Mouse (Mus musculus) frontal cortex, postnatal 25 days (tissue): ENCODE data around the gene Clp1.

ENCODE experiments used
- DNase-seq, 2 experiments: peaks; one replicate each; pipeline ENCODE4 v3.0.0; 2022; ENCODE audit warnings: low spot score in 2 of 2

Gene Clp1

DNA sequence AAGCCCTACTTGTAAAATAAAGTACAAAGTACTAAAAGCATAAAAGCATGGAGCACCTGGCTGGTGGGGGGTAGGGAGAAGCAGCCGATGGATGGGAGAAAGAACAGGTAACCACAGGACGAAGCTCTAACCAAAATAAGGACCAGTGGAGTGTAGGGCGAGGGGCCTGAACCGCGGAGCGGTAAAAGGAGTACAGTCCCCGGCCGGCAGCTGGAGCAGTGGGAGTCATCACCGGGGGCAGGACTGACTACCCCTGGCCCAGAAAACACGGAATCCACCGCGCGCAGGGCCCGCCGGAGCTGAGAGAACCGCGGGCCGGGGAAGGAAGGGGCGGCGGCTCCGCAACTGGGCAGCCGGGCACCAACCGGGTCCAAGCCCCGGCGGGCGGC is 12.7 kb downstream of the Clp1 start:
- DNase-seq: no peak

DNA sequence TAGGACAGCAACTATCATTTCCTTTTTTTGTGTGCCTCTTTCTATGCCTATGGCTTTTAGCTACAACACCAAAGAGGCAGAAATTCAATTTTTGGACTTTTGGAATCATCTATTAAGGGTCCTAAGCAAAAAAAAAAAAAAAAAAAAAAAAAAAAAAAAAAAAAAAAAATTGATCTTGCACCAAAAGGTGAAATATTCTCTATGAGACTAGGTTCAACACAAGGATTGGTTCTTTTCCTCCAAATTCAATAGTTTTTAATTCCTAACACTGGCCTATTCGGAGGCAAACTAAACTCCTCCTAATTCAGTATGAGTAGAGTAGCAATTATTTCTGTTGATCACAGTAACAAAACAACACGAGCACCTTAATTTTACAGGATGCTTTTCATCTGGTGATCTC is 15.3 kb downstream of the Clp1 start:
- DNase-seq: no peak

DNA sequence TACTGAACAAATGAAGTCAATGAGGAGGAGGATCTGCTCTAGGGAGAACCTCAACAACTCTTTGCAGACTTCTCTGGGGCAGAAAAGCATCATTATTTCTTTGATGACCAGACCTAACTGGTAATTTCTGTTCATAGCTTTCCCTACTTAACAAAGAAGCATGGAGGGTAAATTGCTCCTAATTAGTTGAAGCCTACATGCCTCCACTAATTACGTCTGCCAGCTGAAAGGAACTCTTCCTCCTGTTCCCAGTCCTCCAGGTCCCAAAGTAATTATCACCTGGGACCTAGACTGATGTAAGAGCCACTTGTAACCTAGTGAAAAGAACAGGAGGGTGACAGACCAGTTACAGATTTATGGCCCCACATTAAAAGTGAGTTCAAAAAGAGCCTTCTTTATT is 19.6 kb downstream of the Clp1 start:
- no peak for DNase-seq

DNA sequence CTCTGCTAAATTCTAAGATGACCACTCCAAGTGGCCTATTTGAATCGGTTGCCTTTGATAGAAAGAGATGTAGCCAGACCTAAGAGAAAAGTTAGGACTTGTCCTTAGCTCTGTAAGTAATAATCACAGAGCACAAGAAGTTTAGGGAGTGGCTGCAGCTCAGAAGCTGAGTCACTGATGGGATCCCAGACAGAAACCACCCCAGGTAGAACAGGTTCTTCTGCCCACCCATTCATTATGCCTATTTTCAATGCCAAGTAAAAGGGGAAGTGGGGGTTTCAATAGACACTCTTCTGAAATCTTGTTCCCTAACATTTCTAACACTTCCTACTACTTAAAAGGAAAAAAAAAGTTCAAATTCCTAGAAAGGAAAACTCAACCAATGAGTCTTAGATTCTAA is 21.9 kb downstream of the Clp1 start:
- DNase-seq: no peak

DNA sequence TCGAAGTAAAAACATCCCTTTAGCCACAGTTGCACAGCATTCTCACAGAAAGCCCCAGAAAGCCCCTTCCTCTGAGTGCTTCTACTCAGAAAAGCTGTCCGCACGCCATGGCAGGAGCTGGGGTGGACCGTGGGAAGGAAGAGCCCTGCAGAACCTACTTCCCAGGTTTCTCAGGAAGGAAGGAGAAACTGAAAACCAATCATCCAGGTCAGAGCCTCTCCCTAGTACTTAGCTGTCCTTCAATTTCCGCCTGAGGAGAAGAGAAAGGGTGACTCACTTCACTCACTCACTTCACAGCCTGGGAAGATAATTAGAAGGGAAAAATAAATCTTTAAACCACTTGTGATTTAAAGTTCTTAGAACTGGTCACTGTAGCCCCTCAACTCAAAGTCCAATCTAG is 22.8 kb downstream of the Clp1 start:
- DNase-seq: no peak

DNA sequence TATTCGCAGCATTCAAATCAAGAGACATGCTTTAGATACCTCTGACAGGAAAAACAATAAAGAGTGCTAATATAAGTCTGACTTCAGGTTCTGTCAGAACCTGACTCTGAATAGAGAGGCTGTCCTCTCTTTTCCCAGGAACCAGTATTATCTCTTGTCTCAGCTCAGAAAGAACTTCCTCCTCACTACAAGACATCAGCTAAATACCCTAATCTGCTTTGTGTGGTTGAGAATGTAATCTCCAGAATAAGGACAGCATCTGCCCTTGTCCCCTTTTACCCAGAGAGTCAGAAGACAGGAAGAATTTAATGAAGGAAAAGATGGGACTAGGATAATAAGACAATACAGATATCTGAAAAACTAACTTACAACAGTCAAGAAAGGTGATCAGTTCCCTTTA is 23.7 kb downstream of the Clp1 start:
- no peak for DNase-seq

DNA sequence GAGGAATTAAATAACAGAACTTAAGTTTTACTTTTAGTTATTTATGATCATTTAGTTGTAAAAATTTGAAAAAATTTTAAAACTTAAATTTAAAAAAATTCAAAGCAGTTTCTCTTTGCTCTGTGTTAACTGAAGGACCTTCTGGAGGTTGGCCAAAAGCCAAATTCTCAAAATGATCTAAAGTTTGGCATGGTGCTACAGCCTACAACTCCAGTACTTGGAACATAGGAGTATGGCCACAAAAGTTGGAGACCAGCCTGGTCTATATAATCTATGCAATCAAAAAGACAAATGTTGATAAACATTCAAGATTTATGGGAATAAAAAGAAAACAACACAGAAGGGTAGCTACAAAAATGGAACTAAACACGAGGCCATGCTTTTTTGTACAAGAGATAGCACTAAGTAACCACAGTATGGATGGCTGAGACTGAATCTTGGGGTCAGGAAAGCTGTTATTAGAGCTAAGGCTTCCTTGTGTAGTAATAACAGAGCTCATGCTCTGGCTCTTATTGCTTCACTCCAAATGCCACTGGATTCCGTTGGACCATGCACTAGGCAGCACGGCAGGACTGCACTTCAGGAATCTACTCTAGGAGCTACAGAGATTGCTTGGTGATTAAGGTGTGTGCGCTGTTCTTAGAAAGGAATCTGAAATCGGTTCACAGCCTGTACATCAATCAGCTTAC is 32.0 kb downstream of the Clp1 start:
- DNase-seq: no peak

DNA sequence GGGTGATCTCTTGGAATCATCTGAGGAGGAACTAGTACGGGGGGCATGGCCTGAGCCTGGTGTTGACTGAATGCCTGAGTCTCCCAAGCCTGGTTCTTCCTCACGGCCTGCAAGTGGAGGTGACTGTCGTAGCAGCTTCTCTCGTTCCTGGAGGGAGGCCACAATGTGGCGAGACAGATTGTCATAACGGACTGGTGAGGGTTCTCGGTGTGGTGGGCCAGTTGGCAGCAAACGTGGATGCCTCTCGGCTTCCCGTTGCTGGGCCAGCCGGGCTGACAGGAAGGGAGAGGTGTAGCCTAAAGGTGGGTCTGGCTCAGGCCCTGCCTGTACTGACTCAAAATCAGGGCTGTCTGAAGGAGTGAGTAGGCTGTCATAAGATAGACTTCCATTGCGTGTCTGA is 37.1 kb downstream of the Clp1 start:
- DNase-seq: no peak

DNA sequence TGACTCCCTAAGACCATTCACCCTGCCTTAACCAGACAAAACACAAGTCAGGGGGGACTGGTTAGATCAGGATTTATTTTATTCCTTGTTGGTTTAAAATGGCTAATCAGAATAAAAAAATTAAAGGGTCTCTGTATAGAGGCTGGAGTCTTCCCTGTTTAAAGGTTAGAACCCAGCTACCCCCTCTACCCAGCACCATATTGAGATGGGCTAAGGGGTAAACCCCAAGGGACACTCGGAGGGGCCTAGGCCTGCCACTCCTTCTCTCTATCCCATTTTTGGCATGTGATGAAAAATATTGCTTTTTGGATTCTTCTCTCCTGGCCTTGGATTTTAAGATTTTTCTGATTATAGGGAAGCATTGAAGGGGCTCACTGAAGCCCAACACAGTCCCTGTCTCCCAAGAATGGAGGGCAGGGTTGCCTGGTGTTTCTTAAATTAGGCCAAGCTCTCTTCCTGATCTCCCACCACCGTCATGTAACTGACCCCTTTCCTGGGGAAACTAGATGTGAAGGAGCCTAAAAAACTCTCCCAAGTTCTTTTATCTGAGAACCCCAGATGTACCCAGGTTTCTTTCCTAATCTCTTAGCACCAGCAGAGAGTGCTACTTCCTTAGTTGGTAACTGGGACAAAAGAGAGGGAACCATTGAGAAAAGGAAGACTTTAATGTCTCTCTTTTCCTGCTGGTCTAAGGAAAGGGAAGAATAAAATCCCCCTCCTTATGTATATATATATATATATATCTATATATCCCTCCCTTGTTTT is 38.9 kb downstream of the Clp1 start:
- DNase-seq: no peak

DNA sequence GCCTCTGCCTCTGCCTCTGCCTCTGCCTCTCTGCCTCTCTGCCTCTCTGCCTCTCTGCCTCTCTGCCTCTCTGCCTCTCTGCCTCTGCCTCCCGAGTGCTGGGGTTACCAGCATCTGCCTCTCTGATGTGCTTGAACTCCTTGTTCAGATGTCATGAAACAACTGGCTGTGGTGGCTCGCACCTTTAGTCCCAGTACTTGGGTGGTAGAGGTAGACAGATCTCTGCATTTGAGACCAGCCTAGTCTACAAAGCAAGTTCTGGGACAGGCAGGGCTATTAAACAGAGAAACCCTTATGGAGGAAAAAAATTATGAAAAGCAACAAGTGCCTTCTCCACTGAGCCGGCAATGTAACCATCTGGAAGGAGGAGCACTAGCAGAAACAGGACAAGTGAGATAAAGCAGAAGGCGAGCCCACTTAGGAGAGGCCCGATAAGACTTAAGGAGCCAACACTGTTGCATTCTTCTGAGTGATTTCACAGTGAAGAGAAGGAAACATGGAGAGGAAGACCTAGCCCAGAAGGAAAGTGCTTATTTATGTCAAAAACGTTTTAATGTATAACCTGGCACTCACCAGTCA is 44.5 kb downstream of the Clp1 start:
- DNase-seq: no peak

DNA sequence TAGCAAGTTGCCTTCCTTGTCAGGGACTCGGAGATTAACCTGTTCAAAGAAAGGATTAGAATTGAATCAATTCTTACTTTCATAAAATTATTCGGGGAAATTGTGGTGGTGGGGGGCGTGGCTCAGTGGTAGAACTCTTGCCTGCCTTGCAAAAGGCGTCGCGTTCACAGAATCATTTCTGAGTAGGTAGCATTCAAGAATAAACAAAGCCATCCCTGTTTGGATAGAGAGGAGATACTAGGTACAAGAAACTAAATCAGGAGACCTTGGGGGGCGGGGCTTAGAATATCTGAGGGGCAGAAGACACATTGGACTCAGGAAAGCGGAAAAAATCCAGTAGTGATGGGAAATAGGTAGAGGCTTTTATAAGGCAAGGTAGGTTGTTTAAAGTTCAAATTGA is 48.1 kb downstream of the Clp1 start, which contains the start of gene Tmx2:
TSS of gene Tmx2 (minus strand) at position 125 of the 400 bp plus-strand sequence.
- DNase-seq: no peak

DNA sequence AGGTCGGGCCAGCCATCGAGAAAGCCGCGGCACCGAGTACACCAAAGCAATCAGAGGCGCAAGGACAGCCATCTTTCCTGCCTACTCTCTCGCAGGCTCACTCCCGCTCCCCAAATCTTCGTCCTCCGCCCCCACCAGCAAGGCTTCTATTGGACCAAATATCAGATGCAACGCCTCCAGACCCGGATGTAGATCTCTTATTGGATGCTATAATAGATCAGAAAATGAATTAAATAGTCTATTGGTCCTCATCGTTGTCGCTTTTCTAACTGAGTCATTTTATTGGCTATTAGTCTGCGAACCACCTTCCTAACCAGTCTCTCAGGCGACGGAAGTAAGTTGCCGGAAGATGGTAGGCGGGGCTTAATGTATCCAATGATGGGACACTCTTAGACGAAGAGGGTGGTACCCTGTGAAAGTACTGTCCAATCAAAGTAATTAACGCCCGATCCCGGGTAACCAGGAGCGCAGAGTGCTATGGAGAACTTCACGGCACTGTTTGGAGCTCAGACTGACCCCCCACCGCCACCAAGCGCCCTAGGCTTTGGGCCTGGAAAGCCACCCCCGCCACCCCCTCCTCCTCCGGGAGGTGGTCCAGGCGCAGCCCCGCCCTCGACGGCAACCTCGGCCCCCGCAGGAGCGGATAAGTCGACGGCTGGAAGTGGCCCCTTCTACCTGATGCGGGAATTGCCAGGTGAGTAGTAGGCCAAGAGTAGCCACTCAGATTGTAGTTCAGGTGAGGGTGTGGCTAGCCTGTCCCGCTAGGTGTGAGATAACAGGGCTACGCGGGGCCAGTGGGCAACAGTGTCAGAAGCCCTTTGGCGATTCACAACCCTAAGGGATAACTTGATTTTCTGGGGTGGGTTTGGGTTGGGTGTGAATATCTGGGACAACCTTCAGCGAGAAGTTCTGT is 48.9 kb downstream of the Clp1 start, which contains the start of the genes Gm28635 and Med19:
TSS of gene Gm28635 (minus strand) at position 74 of the 913 bp plus-strand sequence.
TSS of gene Med19 (plus strand) at position 435 of the 913 bp plus-strand sequence.
- DNase-seq: peak; percentile 72 to 88

DNA sequence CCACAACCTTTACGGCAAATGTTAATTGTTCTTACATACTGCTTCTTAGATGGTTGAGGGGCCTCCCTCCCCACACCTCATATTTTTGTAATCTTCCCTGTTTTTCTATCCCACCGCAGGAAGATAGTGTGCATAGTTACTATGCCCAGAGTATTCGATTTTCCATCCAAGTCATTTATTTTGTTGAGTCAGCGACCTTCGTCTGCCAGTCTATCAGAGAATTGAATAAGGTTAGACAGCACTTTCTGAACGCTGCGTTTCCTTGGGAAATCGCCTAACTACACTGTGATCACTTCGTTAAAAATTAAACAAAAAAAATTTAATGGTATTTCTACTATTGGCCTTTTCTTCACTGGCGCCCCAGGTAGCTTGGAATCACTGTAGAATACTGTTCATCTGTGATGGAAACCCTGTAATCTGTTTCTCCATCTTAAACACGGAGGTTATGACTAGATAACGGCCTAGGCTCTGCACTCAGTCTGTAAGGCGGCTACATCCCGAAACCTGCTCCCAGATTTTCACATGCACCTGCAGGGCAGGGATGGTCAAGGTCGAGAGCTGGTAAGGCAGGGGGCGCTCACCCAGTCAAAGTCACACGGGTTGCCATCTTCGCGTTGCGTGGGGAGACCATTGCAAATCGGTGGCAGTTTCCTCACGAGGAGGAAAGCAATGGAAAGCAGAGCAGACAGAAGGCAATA is 49.7 kb downstream of the Clp1 start:
- DNase-seq: no peak
